Mouse (Mus musculus): Measurements from ENCODE around the gene Zfp358.

DNA sequence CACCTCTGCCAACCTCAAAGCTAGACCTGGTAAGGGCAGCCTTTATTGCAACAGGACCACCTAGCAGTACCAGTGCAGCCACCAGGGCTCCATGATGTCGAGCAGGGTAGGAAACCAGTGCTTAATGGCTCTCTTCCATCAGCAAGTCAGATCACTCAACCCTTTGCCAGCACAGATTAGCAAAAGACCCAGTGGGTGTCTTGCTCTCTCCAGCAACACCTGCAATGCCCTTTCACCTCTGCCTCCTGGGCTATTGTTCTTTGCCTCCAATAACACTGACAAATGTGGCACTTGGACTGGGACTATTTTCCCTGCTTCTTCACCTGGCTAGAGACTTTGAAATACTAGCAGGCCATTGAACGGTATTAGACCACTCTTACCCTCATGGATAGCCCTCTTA lies 43.7 kb upstream of the Zfp358 start:
- TF ChIP-seq POLR2A (IDR thresholded peaks at IDR 0.05; ENCODE audit: low read depth, low read length) (no peak), CTCF (IDR thresholded peaks at IDR 0.05; ENCODE audit: extremely low read depth, insufficient read length, insufficient replicate concordance, low read depth, low read length) (no peak)
